Mouse (Mus musculus) liver, embryonic 14.5 days (tissue): ENCODE data around the gene Bclaf3. TPM values are rescaled to one million over a fixed set of nuclear protein-coding genes. Genes with fewer than 3 reads are reported as not detected.
A peak's percentile ranks its signal among the peaks of the same experiment; 100 is the strongest.

Experiments used
- ATAC-seq: fragments of 200-750 bp; cut with Nextera tagmentation; 2 replicates; pipeline ENCODE4 v1.8.0; 2017; ENCODE audit warnings: moderate number of reproducible peaks, mild to moderate bottlenecking, moderate library complexity; ENCODE audit not compliant: insufficient read depth
- DNase-seq, 3 experiments: peaks; one replicate each; pipeline ENCODE4 v3.0.0-alpha.2; 2012 to 2013; ENCODE audit warnings: low read depth in 3 of 3, low spot score in 3 of 3
- H3K27ac ChIP-seq: fragments of 300-500 bp; sonication (generic); 2 replicates; pipeline ENCODE4 v1.5.1; 2014; ENCODE audit warnings: moderate library complexity, mild to moderate bottlenecking, control low read depth, inconsistent platforms
- H3K27me3 ChIP-seq: fragments of 300-500 bp; sonication (generic); 2 replicates; pipeline ENCODE4 v1.6.1; 2014; ENCODE audit warnings: mild to moderate bottlenecking, low read length, moderate library complexity; ENCODE audit not compliant: control insufficient read depth, insufficient read depth
- H3K36me3 ChIP-seq: fragments of 300-500 bp; sonication (generic); replicated peaks from 2 replicates; pipeline ENCODE4 v1.6.1; 2014; ENCODE audit warnings: low read depth; ENCODE audit not compliant: control insufficient read depth, insufficient read depth
- H3K4me1 ChIP-seq, 2 experiments: fragments of 200-500 bp in 1 of 2; fragments of 300-500 bp in 1 of 2; sonication (generic) in 1 of 2; replicated peaks; 2 replicates each; pipeline ENCODE4 v1.6.1; 2012 to 2014; ENCODE audit warnings: antibody characterized with exemption in 1 of 2, inconsistent platforms in 1 of 2, low read length in 1 of 2; ENCODE audit not compliant: control insufficient read depth in 2 of 2, insufficient read depth in 2 of 2
- H3K4me2 ChIP-seq: fragments of 300-500 bp; sonication (generic); 2 replicates; pipeline ENCODE4 v1.6.1; 2014; ENCODE audit warnings: low read depth, mild to moderate bottlenecking, control low read depth, moderate library complexity
- H3K4me3 ChIP-seq, 2 experiments: fragments of 200-500 bp in 1 of 2; fragments of 300-500 bp in 1 of 2; sonication (generic) in 1 of 2; 2 replicates each; pipeline ENCODE4 v1.5.1; 2012 to 2014; ENCODE audit warnings: low read depth in 2 of 2, low read length in 2 of 2, mild to moderate bottlenecking in 2 of 2, control low read depth in 1 of 2, inconsistent platforms in 1 of 2, moderate library complexity in 1 of 2; ENCODE audit not compliant: insufficient read depth in 1 of 2
- H3K9ac ChIP-seq: fragments of 300-500 bp; sonication (generic); replicated peaks from 2 replicates; pipeline ENCODE4 v1.6.1; 2014; ENCODE audit warnings: mild to moderate bottlenecking, control low read depth, moderate library complexity
- H3K9me3 ChIP-seq: fragments of 300-500 bp; sonication (generic); 2 replicates; pipeline ENCODE4 v1.6.1; 2016; ENCODE audit warnings: low read length, mixed read lengths; ENCODE audit not compliant: control insufficient read depth
- CTCF ChIP-seq: IDR thresholded peaks from 2 replicates; pipeline ENCODE4 v1.5.1; 2016; ENCODE audit warnings: antibody characterized with exemption, low read depth, control low read depth
- EP300 ChIP-seq: IDR thresholded peaks from 2 replicates; pipeline ENCODE4 v1.6.1; 2016; ENCODE audit warnings: antibody characterized with exemption, low read depth
- WGBS: fragments of 180-500 bp; shearing (Covaris S2); extraction: QIAGEN DNeasy Blood & Tissue Kit; methylation state at CpG from one replicate; pipeline ENCODE4 v1.1.7; 2014; ENCODE audit not compliant: insufficient replicate concordance; 5-methylcytosine and 5-hydroxymethylcytosine counted together
- polyA plus RNA-seq, 2 experiments: library from polyadenylated mRNA; depleted of rRNA in 1 of 2; stranded (reverse) in 1 of 2; unstranded in 1 of 2; fragments of >200 nt; fragmentation: Nextera tagmentation in 1 of 2; extraction: Ambion mirVana in 1 of 2; gene quantifications; 2 replicates each; pipeline versions ENCODE4 v1.2.1 to v1.2.3; 2012 to 2014

Gene Bclaf3
- polyA plus RNA-seq, 2 experiments, result 5.8 to 6.6 TPM

DNA sequence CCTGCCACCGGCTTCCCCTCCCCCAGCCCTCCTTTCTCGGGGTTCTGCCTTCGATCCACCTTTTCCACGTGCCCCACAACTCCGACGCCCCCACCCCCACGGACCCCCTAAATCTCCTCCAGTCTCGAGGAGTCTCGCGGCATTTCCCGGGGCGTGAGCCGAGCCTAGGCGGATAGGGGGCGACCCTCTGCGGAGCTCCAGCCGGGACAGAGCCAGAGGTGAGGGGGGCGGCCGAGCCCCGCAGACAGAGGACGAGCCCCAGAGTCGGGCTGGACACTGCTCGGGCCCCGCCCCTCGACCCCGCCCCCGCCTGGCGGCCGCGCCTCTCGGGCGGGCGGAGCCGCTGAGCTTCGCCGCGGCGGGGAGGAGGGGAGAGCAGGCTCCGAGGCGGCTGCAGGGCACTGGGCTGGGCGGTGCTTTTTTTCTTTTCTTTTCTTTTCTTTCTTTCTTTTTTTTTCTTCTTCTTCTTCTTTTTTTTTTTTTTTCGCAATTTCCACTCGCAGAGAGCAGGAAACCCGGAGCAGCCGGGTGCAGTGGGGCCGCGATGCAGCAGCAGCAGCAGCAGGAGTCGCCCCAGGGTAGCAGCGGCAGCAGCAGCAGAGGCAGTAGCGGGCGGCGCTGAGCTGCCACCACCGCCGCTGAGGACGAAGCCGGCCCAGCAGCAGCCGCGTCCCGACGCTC lies 100.6 kb downstream of the Bclaf3 start, which contains the start of gene Sh3kbp1:
Gene Sh3kbp1 (plus strand): TSS at position 366 of the 681 bp plus-strand sequence.
- Histone ChIP-seq H3K9me3 (no peaks in the 10 kb centered on the region), H3K9ac (peak within 1 kb of the TSS; percentile 72), H3K4me2 (peak within 1 kb of the TSS; percentile 85), H3K36me3 (no peaks in the 10 kb centered on the region), H3K4me3 (peak within 1 kb of the TSS; percentile 73 to 76), H3K27ac (no peak within 1 kb of the TSS), H3K27me3 (no peaks in the 10 kb centered on the region), H3K4me1 (peaks cover 0 to 4% of the 10 kb centered on the region in 2 experiments; a peak in 2 of 4 replicates)
- DNase-seq (peak; percentile 26 to 46 (median 38)), ATAC-seq (peak; percentile 88)
- TF ChIP-seq EP300, result no peak
- TF ChIP-seq CTCF, result peak; percentile 47
- 17% methylated on average over 41 of the region's 60 CpGs for WGBS

DNA sequence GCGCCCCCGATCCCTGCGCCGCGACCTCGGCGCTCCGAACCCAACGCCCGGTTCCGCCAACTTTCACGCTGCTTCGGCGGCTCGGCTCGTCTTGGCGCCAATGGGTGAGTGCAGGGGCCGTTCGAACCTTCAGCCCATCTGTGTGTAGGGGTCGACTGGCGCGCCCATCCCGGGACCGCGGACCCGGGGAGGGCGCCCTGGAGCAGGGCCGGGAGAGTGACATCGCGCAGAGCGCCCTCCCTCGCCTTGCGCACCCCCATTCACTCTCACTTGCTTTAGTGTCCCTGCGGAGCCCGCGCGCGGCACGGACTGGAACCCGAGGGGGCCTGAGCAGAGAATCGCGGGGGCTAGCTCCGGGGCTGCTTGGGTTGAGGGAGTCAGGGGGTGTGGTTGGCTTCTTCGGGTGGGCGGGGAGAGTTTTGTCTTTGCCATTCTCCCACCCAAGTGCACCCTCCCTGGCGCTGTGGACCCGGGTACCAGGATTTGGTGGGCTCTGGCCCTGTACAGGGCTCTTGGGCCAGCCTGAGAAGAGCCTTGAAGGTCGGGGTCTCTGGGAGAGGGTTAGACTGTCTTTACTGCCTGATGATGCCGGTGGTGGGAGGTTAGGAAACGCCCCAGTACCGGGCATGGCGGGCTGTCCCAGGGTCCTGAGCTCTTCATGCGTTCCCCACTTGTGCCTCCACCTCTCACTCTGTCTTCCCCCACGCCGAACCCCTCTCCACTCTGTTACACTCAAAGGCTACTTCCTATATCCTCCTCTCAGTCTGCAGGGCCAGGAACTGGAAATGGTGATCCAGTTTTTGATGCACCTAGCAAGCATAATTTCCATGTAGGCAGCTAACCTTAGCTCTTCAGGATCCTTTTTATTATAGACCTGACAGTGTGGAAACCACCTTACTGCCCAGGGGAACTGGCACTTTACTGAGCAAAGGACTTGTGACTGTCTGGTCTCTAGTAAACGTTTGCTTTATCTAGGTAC lies 101.4 kb downstream of the Bclaf3 start:
- Histone ChIP-seq H3K27me3 (no peaks in the 10 kb centered on the region), H3K9me3 (no peaks in the 10 kb centered on the region), H3K9ac (peak overlapping the region; percentile 72), H3K4me1 (peaks cover 0 to 4% of the 10 kb centered on the region in 2 experiments; a peak in 2 of 4 replicates), H3K36me3 (no peaks in the 10 kb centered on the region), H3K4me2 (peak overlapping the region; percentile 85), H3K27ac (no peak overlapping the region), H3K4me3 (peak overlapping the region; percentile 73 to 76)
- no peak for TF ChIP-seq EP300
- TF ChIP-seq CTCF, result no peak
- DNase-seq (no peak), ATAC-seq (peak; percentile 65)
- WGBS, result 21% methylated on average over 51 of the region's 56 CpGs

DNA sequence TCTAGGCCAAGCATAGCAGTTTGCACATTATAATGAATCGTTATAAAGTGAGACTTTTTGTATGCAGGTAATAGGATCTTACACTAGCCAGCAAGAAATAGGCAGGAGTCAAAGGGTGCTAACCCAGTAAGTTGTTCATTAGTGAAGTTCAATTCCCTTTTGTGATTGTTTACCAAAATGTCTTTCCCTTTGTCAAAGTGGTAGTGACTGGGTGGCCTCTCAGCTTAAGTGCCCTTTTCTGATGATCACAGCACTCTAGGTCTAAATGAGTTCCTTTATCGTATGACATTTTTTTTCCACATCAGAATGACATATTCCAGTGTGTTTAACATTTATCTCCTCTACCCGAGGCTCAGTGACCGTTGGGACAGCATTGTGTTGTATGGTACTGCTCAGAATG lies 102.1 kb downstream of the Bclaf3 start:
- Histone ChIP-seq H3K9ac (0 out of 2 replicates have a peak overlapping the region, but pooled peaks have one; percentile 18), H3K27me3 (no peaks in the 10 kb centered on the region), H3K36me3 (no peaks in the 10 kb centered on the region), H3K4me3 (peak overlapping the region in 1 of 2 experiments; percentile 73; a peak in 2 of 4 replicates), H3K27ac (no peak overlapping the region), H3K4me1 (peaks cover 0 to 4% of the 10 kb centered on the region in 2 experiments; a peak in 2 of 4 replicates), H3K9me3 (no peaks in the 10 kb centered on the region), H3K4me2 (peak overlapping the region; percentile 85)
- no peak for DNase-seq
- TF ChIP-seq EP300 (no peak), CTCF (no peak)
- WGBS, result 26% methylated on average over 4 of the region's 4 CpGs
- ATAC-seq, result no peak

DNA sequence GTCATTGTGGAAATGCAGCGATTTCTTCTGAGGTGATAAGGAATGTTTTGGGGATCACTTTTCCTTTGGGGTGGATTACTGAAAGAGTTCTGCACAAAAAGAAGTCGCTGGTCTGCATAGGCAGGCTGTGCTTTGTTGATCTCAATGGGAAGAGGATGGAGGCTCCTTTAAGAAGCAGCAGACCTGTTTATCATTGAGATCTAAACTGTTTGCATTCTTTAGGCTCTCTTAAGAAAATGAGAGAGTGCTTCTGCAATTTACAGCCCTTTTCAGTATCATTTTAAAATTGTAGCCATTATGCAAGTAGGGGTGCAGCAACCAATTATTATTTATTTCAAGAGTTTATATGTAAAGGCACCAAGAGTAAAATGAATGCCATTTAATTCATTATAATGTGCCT lies 102.7 kb downstream of the Bclaf3 start:
- Histone ChIP-seq H3K4me3 (no peak overlapping the region), H3K9ac (no peak overlapping the region), H3K4me1 (peaks cover 0 to 4% of the 10 kb centered on the region in 2 experiments; a peak in 2 of 4 replicates), H3K4me2 (peak overlapping the region; percentile 85; the same call in 1 of the 2 replicates), H3K36me3 (no peaks in the 10 kb centered on the region), H3K9me3 (no peaks in the 10 kb centered on the region), H3K27ac (no peak overlapping the region), H3K27me3 (no peaks in the 10 kb centered on the region)
- DNase-seq (no peak), ATAC-seq (no peak)
- WGBS, result 28% methylated on average over 2 of the region's 2 CpGs
- TF ChIP-seq EP300 (no peak), CTCF (no peak)
